Mouse (Mus musculus) liver, embryonic 14.5 days (tissue): Measurements from ENCODE around the gene B020031M17Rik. TPM values are rescaled to one million over a fixed set of nuclear protein-coding genes. Genes with fewer than 3 reads are reported as not detected.
"Not testable (repeated sequence)": the region's sequence is repeated elsewhere in the genome, so short reads cannot be mapped to it uniquely, and the experiment has no call there.

Source experiments
- ATAC-seq: fragments of 200-750 bp; cut with Nextera tagmentation; 2 replicates; pipeline ENCODE4 v1.8.0; 2017; ENCODE audit warnings: moderate number of reproducible peaks, mild to moderate bottlenecking, moderate library complexity; ENCODE audit not compliant: insufficient read depth
- DNase-seq, 3 experiments: peaks; one replicate each; pipeline ENCODE4 v3.0.0-alpha.2; 2012 to 2013; ENCODE audit warnings: low read depth in 3 of 3, low spot score in 3 of 3
- H3K27ac ChIP-seq: fragments of 300-500 bp; sonication (generic); 2 replicates; pipeline ENCODE4 v1.5.1; 2014; ENCODE audit warnings: moderate library complexity, mild to moderate bottlenecking, control low read depth, inconsistent platforms
- H3K27me3 ChIP-seq: fragments of 300-500 bp; sonication (generic); 2 replicates; pipeline ENCODE4 v1.6.1; 2014; ENCODE audit warnings: mild to moderate bottlenecking, low read length, moderate library complexity; ENCODE audit not compliant: control insufficient read depth, insufficient read depth
- H3K36me3 ChIP-seq: fragments of 300-500 bp; sonication (generic); replicated peaks from 2 replicates; pipeline ENCODE4 v1.6.1; 2014; ENCODE audit warnings: low read depth; ENCODE audit not compliant: control insufficient read depth, insufficient read depth
- H3K4me1 ChIP-seq, 2 experiments: fragments of 200-500 bp in 1 of 2; fragments of 300-500 bp in 1 of 2; sonication (generic) in 1 of 2; replicated peaks; 2 replicates each; pipeline ENCODE4 v1.6.1; 2012 to 2014; ENCODE audit warnings: antibody characterized with exemption in 1 of 2, inconsistent platforms in 1 of 2, low read length in 1 of 2; ENCODE audit not compliant: control insufficient read depth in 2 of 2, insufficient read depth in 2 of 2
- H3K4me2 ChIP-seq: fragments of 300-500 bp; sonication (generic); 2 replicates; pipeline ENCODE4 v1.6.1; 2014; ENCODE audit warnings: low read depth, mild to moderate bottlenecking, control low read depth, moderate library complexity
- H3K4me3 ChIP-seq, 2 experiments: fragments of 200-500 bp in 1 of 2; fragments of 300-500 bp in 1 of 2; sonication (generic) in 1 of 2; 2 replicates each; pipeline ENCODE4 v1.5.1; 2012 to 2014; ENCODE audit warnings: low read depth in 2 of 2, low read length in 2 of 2, mild to moderate bottlenecking in 2 of 2, control low read depth in 1 of 2, inconsistent platforms in 1 of 2, moderate library complexity in 1 of 2; ENCODE audit not compliant: insufficient read depth in 1 of 2
- H3K9ac ChIP-seq: fragments of 300-500 bp; sonication (generic); replicated peaks from 2 replicates; pipeline ENCODE4 v1.6.1; 2014; ENCODE audit warnings: mild to moderate bottlenecking, control low read depth, moderate library complexity
- H3K9me3 ChIP-seq: fragments of 300-500 bp; sonication (generic); 2 replicates; pipeline ENCODE4 v1.6.1; 2016; ENCODE audit warnings: low read length, mixed read lengths; ENCODE audit not compliant: control insufficient read depth
- WGBS: fragments of 180-500 bp; shearing (Covaris S2); extraction: QIAGEN DNeasy Blood & Tissue Kit; methylation state at CpG from one replicate; pipeline ENCODE4 v1.1.7; 2014; ENCODE audit not compliant: insufficient replicate concordance; 5-methylcytosine and 5-hydroxymethylcytosine counted together
- polyA plus RNA-seq, 2 experiments: library from polyadenylated mRNA; depleted of rRNA in 1 of 2; stranded (reverse) in 1 of 2; unstranded in 1 of 2; fragments of >200 nt; fragmentation: Nextera tagmentation in 1 of 2; extraction: Ambion mirVana in 1 of 2; gene quantifications; 2 replicates each; pipeline versions ENCODE4 v1.2.1 to v1.2.3; 2012 to 2014

Gene B020031M17Rik
- polyA plus RNA-seq, 2 experiments: not detected

- H3K27ac ChIP-seq, H3K4me3 ChIP-seq, H3K9me3 ChIP-seq, DNase-seq, H3K4me1 ChIP-seq, H3K36me3 ChIP-seq, ATAC-seq, H3K9ac ChIP-seq, H3K27me3 ChIP-seq, H3K4me2 ChIP-seq: not testable (repeated sequence)
- WGBS: 27% methylated on average over 2 of the region's 2 CpGs
Observed at GRCm38 (mm10) chr13:119916449-119916848, 34.2 kb downstream of the B020031M17Rik start.

Other genes with a start within 250 kb of the B020031M17Rik start
- gene Nim1k, start 194.9 kb downstream of the B020031M17Rik start, polyA plus RNA-seq (2012; rRNA removed): 0.01 and 0.02 TPM in 2 replicates
- gene Nim1k, start 194.9 kb downstream of the B020031M17Rik start, polyA plus RNA-seq (2014; fragmentation: Nextera tagmentation; extraction: Ambion mirVana): 0.13 TPM in 1 of 2 replicates, not detected in the other
- gene Zfp131, start 159.9 kb downstream of the B020031M17Rik start, polyA plus RNA-seq (2012; rRNA removed): 5.4 and 9.4 TPM in 2 replicates
- 11.7 and 13.9 TPM in 2 replicates for gene Zfp131, start 159.9 kb downstream of the B020031M17Rik start, polyA plus RNA-seq (2014; fragmentation: Nextera tagmentation; extraction: Ambion mirVana)
- gene AF067063, start 120.6 kb downstream of the B020031M17Rik start, polyA plus RNA-seq (2012; rRNA removed): not detected in 2 replicates
- gene AF067063, start 120.6 kb downstream of the B020031M17Rik start, polyA plus RNA-seq (2014; fragmentation: Nextera tagmentation; extraction: Ambion mirVana): not detected in 2 replicates
- gene D13Ertd608e, start 114.8 kb downstream of the B020031M17Rik start, polyA plus RNA-seq (2012; rRNA removed): not detected in 2 replicates
- gene D13Ertd608e, start 114.8 kb downstream of the B020031M17Rik start, polyA plus RNA-seq (2014; fragmentation: Nextera tagmentation; extraction: Ambion mirVana): not detected in 2 replicates
- gene Tcstv1, start 56.0 kb downstream of the B020031M17Rik start, polyA plus RNA-seq (2012; rRNA removed): not detected in 2 replicates
- not detected in 2 replicates for gene Tcstv1, start 56.0 kb downstream of the B020031M17Rik start, polyA plus RNA-seq (2014; fragmentation: Nextera tagmentation; extraction: Ambion mirVana)
- gene Gm21761, start 21.5 kb downstream of the B020031M17Rik start, polyA plus RNA-seq (2012; rRNA removed): not detected in 2 replicates
- not detected in 2 replicates for gene Gm21761, start 21.5 kb downstream of the B020031M17Rik start, polyA plus RNA-seq (2014; fragmentation: Nextera tagmentation; extraction: Ambion mirVana)
- not detected in 2 replicates for gene Gm36079, start 76.2 kb upstream of the B020031M17Rik start, polyA plus RNA-seq (2012; rRNA removed)
- not detected in 2 replicates for gene Gm36079, start 76.2 kb upstream of the B020031M17Rik start, polyA plus RNA-seq (2014; fragmentation: Nextera tagmentation; extraction: Ambion mirVana)
- 0.06 and 0.08 TPM in 2 replicates for gene Gm21188, start 101.4 kb upstream of the B020031M17Rik start, polyA plus RNA-seq (2012; rRNA removed)
- 0.34 TPM in 1 of 2 replicates, not detected in the other for gene Gm21188, start 101.4 kb upstream of the B020031M17Rik start, polyA plus RNA-seq (2014; fragmentation: Nextera tagmentation; extraction: Ambion mirVana)
- gene Gm20767, start 189.4 kb upstream of the B020031M17Rik start, polyA plus RNA-seq (2012; rRNA removed): not detected in 2 replicates
- not detected in 2 replicates for gene Gm20767, start 189.4 kb upstream of the B020031M17Rik start, polyA plus RNA-seq (2014; fragmentation: Nextera tagmentation; extraction: Ambion mirVana)
- not detected in 2 replicates for gene Gm21818, start 221.6 kb upstream of the B020031M17Rik start, polyA plus RNA-seq (2012; rRNA removed)
- not detected in 2 replicates for gene Gm21818, start 221.6 kb upstream of the B020031M17Rik start, polyA plus RNA-seq (2014; fragmentation: Nextera tagmentation; extraction: Ambion mirVana)